Mouse (Mus musculus): ENCODE results near the gene Nars2.

The Nars2 gene

GRCm38 (mm10) chr7:97074974-97075373, 123.7 kb downstream of the Nars2 start:
- DNase-seq, result no peak

- no peak for DNase-seq
Observed at GRCm38 (mm10) chr7:97076977-97077376, 125.7 kb downstream of the Nars2 start.

GRCm38 (mm10) chr7:97078685-97079084, 127.4 kb downstream of the Nars2 start:
- no peak for DNase-seq

- DNase-seq, result peak; percentile 37 to 40
Observed at GRCm38 (mm10) chr7:97079145-97079544, 127.8 kb downstream of the Nars2 start.

GRCm38 (mm10) chr7:97079651-97080365, 128.5 kb downstream of the Nars2 start:
- DNase-seq, result no peak

GRCm38 (mm10) chr7:97080621-97081241, 129.4 kb downstream of the Nars2 start:
- no peak for DNase-seq

- DNase-seq, result peak; percentile 83 to 91
Observed at GRCm38 (mm10) chr7:97081242-97081958, 130.1 kb downstream of the Nars2 start, which contains the start of gene Gab2. Gene Gab2 (plus strand): TSS chr7:97081586.

GRCm38 (mm10) chr7:97081959-97082218, 130.6 kb downstream of the Nars2 start:
- DNase-seq, result no peak

- DNase-seq, result peak; percentile 75 to 87
Observed at GRCm38 (mm10) chr7:97082219-97083101, 131.2 kb downstream of the Nars2 start.

- DNase-seq, result peak in 1 of 2 experiments; percentile 21
Observed at GRCm38 (mm10) chr7:97083579-97083978, 132.3 kb downstream of the Nars2 start.

GRCm38 (mm10) chr7:97084181-97084580, 132.9 kb downstream of the Nars2 start:
- peak; percentile 44 to 69 for DNase-seq

GRCm38 (mm10) chr7:97085291-97085690, 134.0 kb downstream of the Nars2 start:
- DNase-seq, result no peak

GRCm38 (mm10) chr7:97094241-97094640, 142.9 kb downstream of the Nars2 start:
- DNase-seq, result no peak

GRCm38 (mm10) chr7:97108119-97108518, 156.8 kb downstream of the Nars2 start:
- DNase-seq, result no peak

Measured in lung, postnatal 4 days (tissue).